Comparison of ENCODE assay signal across 8 mouse cellular contexts in genomic region chr2:145457106-145457747, GRCm38 (mm10).
DNase-seq lines count a peak whose midpoint lies in the region; ATAC-seq and TF ChIP-seq lines count a peak whose summit lies in the region.
"Had no signal": no experiment of that assay in that cellular context is flagged by ENCODE, and none has a peak within 500 bp of the region (broad histone marks: within the 10 kb centered on the region; RNA-seq: fewer than 3 reads in every experiment).

No protein-coding gene starts in this region.

- no peaks in the 10 kb centered on the region for H3K9me3 ChIP-seq in lung, embryonic 14.5 days (ENCODE audit: low read depth, low read length)
- no peaks in the 10 kb centered on the region for H3K9me3 ChIP-seq in embryonic facial prominence, embryonic 14.5 days (ENCODE audit: control insufficient read depth, low read length)
- H3K9me3 ChIP-seq: hindbrain, embryonic 13.5 days had no signal

- DNase-seq in lung, embryonic 14.5 days, result peak; percentile 19
- DNase-seq in lung, postnatal 36 days, result no peak
- peak; percentile 17 for DNase-seq in ZHBTc4 (ENCODE audit: low read depth, low spot score)
- peak; percentile 2 for DNase-seq in embryonic facial prominence, embryonic 14.5 days (ENCODE audit: low spot score)
- peak; percentile 17 for DNase-seq in retina, postnatal 1 day
- DNase-seq in right cerebral cortex, postnatal 14 days, result no peak
- no peak for DNase-seq in right cerebral cortex, postnatal 10 days (ENCODE audit: low spot score in 2 of 2)

- H3K4me1 ChIP-seq in lung, embryonic 14.5 days (ENCODE audit: insufficient read depth), result no peaks in the 10 kb centered on the region
- 0 out of 2 replicates have a peak, but pooled peaks cover 4% of the 10 kb centered on the region for H3K4me1 ChIP-seq in embryonic facial prominence, embryonic 14.5 days (ENCODE audit: control insufficient read depth, insufficient read depth, low read length)

- H3K27ac ChIP-seq in lung, embryonic 14.5 days (ENCODE audit: low read depth), result no peak overlapping the region
- H3K27ac ChIP-seq in embryonic facial prominence, embryonic 14.5 days (replicated peaks; ENCODE audit: low read depth, low read length), result no peak overlapping the region
- H3K27ac ChIP-seq: hindbrain, embryonic 13.5 days had no signal

- no peak overlapping the region for H3K4me3 ChIP-seq in lung, embryonic 14.5 days (ENCODE audit: low read depth, low read length)
- H3K4me3 ChIP-seq in embryonic facial prominence, embryonic 14.5 days (ENCODE audit: low read depth, low read length), result no peak overlapping the region
- H3K4me3 ChIP-seq: hindbrain, embryonic 13.5 days had no signal

- H3K4me2 ChIP-seq in lung, embryonic 14.5 days, result no peak overlapping the region
- H3K4me2 ChIP-seq in embryonic facial prominence, embryonic 14.5 days (ENCODE audit: low read depth, low read length), result no peak overlapping the region
- H3K4me2 ChIP-seq: hindbrain, embryonic 13.5 days had no signal

- no peaks in the 10 kb centered on the region for H3K27me3 ChIP-seq in lung, embryonic 14.5 days (ENCODE audit: insufficient read depth, low read length)
- H3K27me3 ChIP-seq in embryonic facial prominence, embryonic 14.5 days (replicated peaks; ENCODE audit: control insufficient read depth, insufficient read depth, low read length), result no peaks in the 10 kb centered on the region
- H3K27me3 ChIP-seq: hindbrain, embryonic 13.5 days had no signal

- H3K36me3 ChIP-seq in lung, embryonic 14.5 days (ENCODE audit: insufficient read depth), result no peaks in the 10 kb centered on the region
- H3K36me3 ChIP-seq in embryonic facial prominence, embryonic 14.5 days (ENCODE audit: control insufficient read depth, insufficient read depth, low read length), result no peaks in the 10 kb centered on the region
- H3K36me3 ChIP-seq: hindbrain, embryonic 13.5 days had no signal

- H3K9ac ChIP-seq in lung, embryonic 14.5 days, result no peak overlapping the region
- no peak overlapping the region for H3K9ac ChIP-seq in embryonic facial prominence, embryonic 14.5 days (ENCODE audit: low read depth, low read length)
- H3K9ac ChIP-seq: hindbrain, embryonic 13.5 days had no signal

- peak; percentile 50 for TF ChIP-seq CTCF in lung, embryonic 14.5 days (IDR thresholded peaks at IDR 0.05; ENCODE audit: low read depth)

- no peak; the same call in 1 of the 2 replicates for ATAC-seq in lung, embryonic 14.5 days (ENCODE audit: insufficient read depth)
- no peak for ATAC-seq in embryonic facial prominence, embryonic 14.5 days (ENCODE audit: low read depth)

- 21% methylated on average over 8 of the region's 8 CpGs for WGBS in lung, embryonic 14.5 days
- 40% methylated on average over 8 of the region's 8 CpGs for WGBS in embryonic facial prominence, embryonic 14.5 days

Comparison
In these comparisons a context has a peak if more than half of its experiments do, and no peak if none do; other contexts are left out.
1. DNase-seq: peak in lung, embryonic 14.5 days (single experiment), ZHBTc4 (single experiment), embryonic facial prominence, embryonic 14.5 days (single experiment) and retina, postnatal 1 day (single experiment); none in lung, postnatal 36 days (single experiment), right cerebral cortex, postnatal 14 days (single experiment) and right cerebral cortex, postnatal 10 days (0 of 2).